Mouse (Mus musculus): ENCODE measurements around the gene Hdac9. TPM values are rescaled to one million over a fixed set of nuclear protein-coding genes. Genes with fewer than 3 reads are reported as not detected.

Hdac9 gene
- polyA plus RNA-seq, 1 experiment from 2014 or later: 14.8 TPM

Other genes starting within 250 kb of the Hdac9 start
- not detected in 2 replicates for gene Prps1l1, start 67.7 kb upstream of the Hdac9 start, polyA plus RNA-seq (2016; fragmentation: Nextera tagmentation; extraction: Ambion mirVana)
- gene Snx13, start 130.1 kb upstream of the Hdac9 start, polyA plus RNA-seq (2016; fragmentation: Nextera tagmentation; extraction: Ambion mirVana): 25.0 and 31.5 TPM in 2 replicates